Mouse (Mus musculus) small intestine, adult 2 months (tissue): ENCODE measurements around the gene Nt5c2. TPM values are rescaled to one million over a fixed set of nuclear protein-coding genes. Genes with fewer than 3 reads are reported as not detected.

ENCODE experiments used
- H3K27ac ChIP-seq: fragments of 200-500 bp; 2 replicates; pipeline ENCODE4 v1.5.1; 2012; ENCODE audit warnings: low read depth, low read length, control low read depth, inconsistent platforms; ENCODE audit not compliant: insufficient read depth
- H3K27me3 ChIP-seq: fragments of 200-500 bp; 2 replicates; pipeline ENCODE4 v1.6.1; 2012; ENCODE audit warnings: mild to moderate bottlenecking, moderate library complexity, low read length, inconsistent platforms; ENCODE audit not compliant: control insufficient read depth, insufficient read depth
- H3K36me3 ChIP-seq: fragments of 200-500 bp; 2 replicates; pipeline ENCODE4 v1.6.1; 2012; ENCODE audit warnings: mild to moderate bottlenecking, low read length, control low read depth, inconsistent platforms; ENCODE audit not compliant: control insufficient read depth, insufficient read depth
- H3K4me1 ChIP-seq: fragments of 200-500 bp; 2 replicates; pipeline ENCODE4 v1.6.1; 2012; ENCODE audit warnings: low read length, inconsistent platforms, mixed read lengths; ENCODE audit not compliant: control insufficient read depth, insufficient read depth, insufficient read length
- H3K4me3 ChIP-seq: fragments of 200-500 bp; 2 replicates; pipeline ENCODE4 v1.5.1; 2012; ENCODE audit warnings: low read depth, mild to moderate bottlenecking, control low read depth, inconsistent platforms, low read length, moderate library complexity
- CTCF ChIP-seq: fragments of 200-500 bp; IDR thresholded peaks from 2 replicates; pipeline ENCODE4 v1.5.1; 2012; ENCODE audit warnings: low read depth, mild to moderate bottlenecking, control low read depth, inconsistent platforms, low read length, moderate library complexity, mixed read lengths; ENCODE audit not compliant: insufficient replicate concordance, insufficient read length; ENCODE audit errors: extremely low read depth
- POLR2A ChIP-seq: fragments of 200-500 bp; IDR thresholded peaks from 2 replicates; pipeline ENCODE4 v1.6.1; 2012; ENCODE audit warnings: low read depth, mild to moderate bottlenecking, control low read depth, inconsistent platforms, low read length, moderate library complexity
- WGBS: fragments of 180-500 bp; shearing (Covaris S2); methylation state at CpG from one replicate; pipeline ENCODE4 v1.1.7; 2018; 5-methylcytosine and 5-hydroxymethylcytosine counted together
- polyA plus RNA-seq: library from polyadenylated mRNA; depleted of rRNA; stranded (reverse); fragments of >200 nt; gene quantifications from 2 replicates; pipeline ENCODE4 v1.2.3, GENCODE M21; 2012

Gene Nt5c2
- polyA plus RNA-seq, 1 experiment, result 6.1 TPM

GRCm38 (mm10) chr19:47047236-47047833 lies 32.4 kb upstream of the Nt5c2 start:
- no peaks in the 10 kb centered on the region for H3K27me3 ChIP-seq
- H3K36me3 ChIP-seq, result peaks cover 10% of the 10 kb centered on the region
- TF ChIP-seq CTCF (no peak), POLR2A (no peak)
- no peak overlapping the region for H3K4me3 ChIP-seq
- H3K27ac ChIP-seq, result no peak overlapping the region
- peaks cover 2% of the 10 kb centered on the region; the same call in 1 of the 2 replicates for H3K4me1 ChIP-seq
- WGBS, result 89% methylated on average over 13 of the region's 13 CpGs

GRCm38 (mm10) chr19:47046343-47046742 lies 31.4 kb upstream of the Nt5c2 start:
- 92% methylated on average over 1 of the region's 1 CpGs for WGBS
- TF ChIP-seq POLR2A (no peak), CTCF (no peak)
- no peak overlapping the region for H3K27ac ChIP-seq
- H3K4me1 ChIP-seq, result no peaks in the 10 kb centered on the region; the same call in 1 of the 2 replicates
- H3K36me3 ChIP-seq, result peaks cover 10% of the 10 kb centered on the region
- H3K4me3 ChIP-seq, result no peak overlapping the region
- no peaks in the 10 kb centered on the region for H3K27me3 ChIP-seq

GRCm38 (mm10) chr19:47043608-47044007 lies 28.7 kb upstream of the Nt5c2 start:
- WGBS, result 85% methylated on average over 3 of the region's 3 CpGs
- Histone ChIP-seq H3K36me3 (peaks cover 12% of the 10 kb centered on the region), H3K4me1 (peaks cover 2% of the 10 kb centered on the region; the same call in 1 of the 2 replicates)

DNA sequence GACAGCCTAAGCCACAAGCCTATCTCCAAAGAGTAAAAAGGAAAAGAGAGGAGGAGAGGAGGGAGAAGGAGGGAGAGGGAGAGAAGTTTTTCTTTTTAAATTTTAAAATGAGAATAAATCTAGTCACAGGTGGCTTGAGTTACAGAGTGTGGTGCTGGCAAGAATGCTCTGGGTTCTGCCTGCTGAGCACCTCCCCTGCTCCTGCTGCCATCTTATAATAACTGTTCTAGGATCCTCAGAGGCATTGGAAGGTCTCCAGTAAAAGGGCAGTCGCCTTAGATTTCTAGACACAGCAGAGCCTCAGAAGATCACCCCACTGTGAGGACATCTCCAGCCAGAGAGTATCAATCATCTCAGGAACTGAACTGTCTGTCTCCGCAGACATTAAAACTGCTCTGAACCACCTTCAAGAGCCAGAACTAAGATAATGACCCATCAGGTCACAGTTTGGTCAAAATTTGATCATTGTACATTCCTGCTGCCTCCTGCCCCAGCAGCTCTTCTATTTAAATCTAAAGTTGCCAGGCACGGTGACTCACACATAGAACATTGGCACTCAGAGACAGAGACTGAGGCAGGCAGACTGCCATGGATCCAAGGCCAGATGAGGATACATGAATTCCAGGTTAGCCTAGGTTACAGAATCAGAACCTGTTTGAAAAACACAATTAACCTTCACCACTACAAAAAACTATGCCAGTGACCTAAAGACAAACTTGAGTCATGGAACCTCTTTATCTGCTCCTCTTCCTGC lies 25.9 kb upstream of the Nt5c2 start:
- TF ChIP-seq POLR2A, result no peak
- H3K36me3 ChIP-seq, result peaks cover 13% of the 10 kb centered on the region
- 87% methylated on average over 3 of the region's 3 CpGs for WGBS
- H3K4me1 ChIP-seq, result peaks cover 2% of the 10 kb centered on the region; the same call in 1 of the 2 replicates
- no peaks in the 10 kb centered on the region for H3K27me3 ChIP-seq
- H3K4me3 ChIP-seq, result no peak overlapping the region
- H3K27ac ChIP-seq, result no peak overlapping the region

More at GRCm38 (mm10) chr19:47043608-47044007, 28.7 kb upstream of the Nt5c2 start:
- no peaks in the 10 kb centered on the region for H3K27me3 ChIP-seq
- no peak overlapping the region for H3K27ac ChIP-seq
- no peak for TF ChIP-seq POLR2A
- peak; percentile 28; the same call in 1 of the 2 replicates for TF ChIP-seq CTCF
- H3K4me3 ChIP-seq, result no peak overlapping the region

- Histone ChIP-seq H3K27me3 (no peaks in the 10 kb centered on the region), H3K36me3 (peaks cover 26% of the 10 kb centered on the region), H3K4me1 (peaks cover 2% of the 10 kb centered on the region; the same call in 1 of the 2 replicates), H3K4me3 (no peak overlapping the region), H3K27ac (no peak overlapping the region)
- 90% methylated on average over 3 of the region's 3 CpGs for WGBS
- TF ChIP-seq CTCF, result no peak
- TF ChIP-seq POLR2A, result no peak
Measured at GRCm38 (mm10) chr19:47036596-47036995, 21.6 kb upstream of the Nt5c2 start.

- no peak overlapping the region for H3K4me3 ChIP-seq
- no peaks in the 10 kb centered on the region for H3K4me1 ChIP-seq
- no peak for TF ChIP-seq POLR2A
- TF ChIP-seq CTCF, result no peak
- no peak overlapping the region for H3K27ac ChIP-seq
- WGBS, result 79% methylated on average over 4 of the region's 4 CpGs
- H3K27me3 ChIP-seq, result no peaks in the 10 kb centered on the region
- peaks cover 24% of the 10 kb centered on the region for H3K36me3 ChIP-seq
Measured at GRCm38 (mm10) chr19:47034916-47035315, 20.0 kb upstream of the Nt5c2 start.

DNA sequence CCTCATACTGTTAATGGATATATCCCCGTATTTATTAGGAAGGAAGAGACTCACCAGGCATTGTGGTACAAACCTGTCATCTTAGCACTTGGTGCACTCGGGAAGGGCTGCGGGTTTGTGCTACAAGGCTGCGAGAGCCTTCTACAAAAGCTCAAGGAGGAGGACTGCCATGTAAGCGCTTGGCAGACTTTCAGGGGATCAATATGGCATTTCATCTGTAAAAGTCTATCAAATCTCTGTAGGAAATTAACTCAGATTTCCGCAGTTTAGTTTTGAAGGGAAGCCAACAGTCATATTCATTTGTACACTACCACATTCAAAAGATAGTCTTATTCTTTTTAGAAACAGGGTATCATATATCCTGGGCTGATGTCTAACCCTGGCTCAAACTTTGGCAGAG lies 16.8 kb upstream of the Nt5c2 start:
- 93% methylated on average over 6 of the region's 6 CpGs for WGBS
- TF ChIP-seq POLR2A, result no peak
- no peak for TF ChIP-seq CTCF
- no peak overlapping the region for H3K4me3 ChIP-seq
- no peaks in the 10 kb centered on the region for H3K4me1 ChIP-seq
- H3K36me3 ChIP-seq, result peaks cover 17% of the 10 kb centered on the region
- H3K27ac ChIP-seq, result no peak overlapping the region
- H3K27me3 ChIP-seq, result no peaks in the 10 kb centered on the region
